Mouse (Mus musculus) spleen, postnatal 14 days (tissue): Measurements from ENCODE around the gene Srp9.

ENCODE experiments used
- DNase-seq, 2 experiments: peaks; one replicate each; pipeline ENCODE4 v3.0.0; 2021 to 2022; ENCODE audit warnings: low spot score in 2 of 2

Gene Srp9

GRCm38 (mm10) chr1:182105023-182105422 is 19.5 kb upstream of the Srp9 start:
- DNase-seq: no peak

- no peak for DNase-seq
Observed at GRCm38 (mm10) chr1:182107251-182107650, 17.3 kb upstream of the Srp9 start.

GRCm38 (mm10) chr1:182108397-182109099 is 16.0 kb upstream of the Srp9 start:
- no peak for DNase-seq

GRCm38 (mm10) chr1:182110185-182110584 is 14.4 kb upstream of the Srp9 start:
- no peak for DNase-seq

GRCm38 (mm10) chr1:182110708-182111385 is 13.7 kb upstream of the Srp9 start:
- DNase-seq: no peak

GRCm38 (mm10) chr1:182111386-182112317 is 12.9 kb upstream of the Srp9 start:
- no peak for DNase-seq

- no peak for DNase-seq
Observed at GRCm38 (mm10) chr1:182112385-182112784, 12.2 kb upstream of the Srp9 start.

- no peak for DNase-seq
Observed at GRCm38 (mm10) chr1:182113131-182113530, 11.4 kb upstream of the Srp9 start.

- DNase-seq: no peak
Observed at GRCm38 (mm10) chr1:182113587-182114500, 10.7 kb upstream of the Srp9 start.

- peak in 1 of 2 experiments; percentile 17 for DNase-seq
Observed at GRCm38 (mm10) chr1:182115197-182115596, 9.3 kb upstream of the Srp9 start.

GRCm38 (mm10) chr1:182115651-182116408 is 8.7 kb upstream of the Srp9 start:
- DNase-seq: no peak

- DNase-seq: no peak
Observed at GRCm38 (mm10) chr1:182122413-182122812, 2.1 kb upstream of the Srp9 start.

GRCm38 (mm10) chr1:182124924-182125368 is 409 bp downstream of the Srp9 start:
- DNase-seq: peak; percentile 66 to 74

- peak in 1 of 2 experiments; percentile 27 for DNase-seq
Observed at GRCm38 (mm10) chr1:182130830-182131229, 6.3 kb downstream of the Srp9 start.

- no peak for DNase-seq
Observed at GRCm38 (mm10) chr1:182137204-182138125, 12.9 kb downstream of the Srp9 start.

- no peak for DNase-seq
Observed at GRCm38 (mm10) chr1:182138172-182138571, 13.6 kb downstream of the Srp9 start.

- no peak for DNase-seq
Observed at GRCm38 (mm10) chr1:182139937-182140336, 15.4 kb downstream of the Srp9 start.

GRCm38 (mm10) chr1:182140370-182140769 is 15.8 kb downstream of the Srp9 start:
- DNase-seq: peak; percentile 47 to 69

GRCm38 (mm10) chr1:182142725-182143124 is 18.2 kb downstream of the Srp9 start:
- DNase-seq: no peak
